16 mouse cellular contexts compared by ENCODE assay signal in the genomic region with DNA sequence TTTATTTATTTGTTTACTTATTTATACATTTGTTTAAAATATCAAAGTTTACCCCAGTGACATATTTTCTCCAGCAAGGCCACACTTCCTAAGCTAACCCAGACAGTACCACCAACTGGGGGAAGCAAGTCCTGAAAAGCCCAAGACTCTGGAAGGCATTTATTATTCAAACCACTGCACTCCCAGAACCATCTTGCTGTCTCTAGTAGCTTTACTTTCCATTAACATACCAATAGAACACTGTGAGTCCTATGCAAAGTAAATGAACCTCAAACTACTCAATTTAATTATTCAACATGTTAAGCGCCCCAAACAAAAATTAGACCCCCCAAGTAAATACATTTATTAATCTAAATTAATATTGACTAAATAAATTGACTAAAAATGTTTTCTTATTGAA. TPM values are rescaled to one million over a fixed set of nuclear protein-coding genes. Genes with fewer than 3 reads are reported as not detected.
"Had no signal": no experiment of that assay in that cellular context is flagged by ENCODE, and none has a peak within 500 bp of the region (broad histone marks: within the 10 kb centered on the region; RNA-seq: fewer than 3 reads in every experiment).

No protein-coding gene starts in this region.

- DNase-seq: left cerebral cortex, postnatal 4 days; liver; liver, embryonic 13.5 days; liver, postnatal 0 days; lung, adult 18-20 months; lung, adult 2 months; lung, embryonic 14.5 days; lung, postnatal 10 days; lung, postnatal 14 days; lung, postnatal 36 days; lung, postnatal 4 days; midbrain, embryonic 14.5 days had no signal

RNA-seq across cellular contexts. Expression of a gene that starts 11.9 kb away (rescaled TPM):
- total RNA-seq: megakaryocyte progenitor cell, adult 5-6 weeks; megakaryocyte, adult 5-6 weeks; megakaryocyte-erythroid progenitor cell, adult 5-6 weeks; monocyte, adult 5-6 weeks had no signal

RNA-seq across cellular contexts. Expression of a gene that starts 39.3 kb away (rescaled TPM):
- total RNA-seq: megakaryocyte progenitor cell, adult 5-6 weeks; megakaryocyte, adult 5-6 weeks; megakaryocyte-erythroid progenitor cell, adult 5-6 weeks; monocyte, adult 5-6 weeks had no signal
